Mouse (Mus musculus) adrenal gland, adult 8-10 months (tissue): ENCODE measurements around the gene Pakap. TPM values are rescaled to one million over a fixed set of nuclear protein-coding genes. Genes with fewer than 3 reads are reported as not detected.

Source experiments
- DNase-seq: peaks from one replicate; pipeline ENCODE4 v3.0.0; 2022
- total RNA-seq, 4 experiments: library from RNA; stranded (reverse); gene quantifications; 2 replicates each; pipeline ENCODE4 v1.2.4; 2022

The Pakap gene
- total RNA-seq, result 10 to 100 TPM; 35.3 to 97.4 (median 63.1) TPM

GRCm38 (mm10) chr4:57567666-57568206, at the start of gene Pakap:
Pakap (plus strand) TSS chr4:57568179.
- peak; percentile 68 for DNase-seq

GRCm38 (mm10) chr4:57523456-57523855, 44.5 kb upstream of the Pakap start:
- no peak for DNase-seq

- no peak for DNase-seq
Measured at GRCm38 (mm10) chr4:57524461-57524860, 43.5 kb upstream of the Pakap start.

GRCm38 (mm10) chr4:57525221-57526011, 42.6 kb upstream of the Pakap start:
- no peak for DNase-seq

- no peak for DNase-seq
Measured at GRCm38 (mm10) chr4:57528296-57528695, 39.7 kb upstream of the Pakap start.

- no peak for DNase-seq
Measured at GRCm38 (mm10) chr4:57533686-57534085, 34.3 kb upstream of the Pakap start.

- DNase-seq, result no peak
Measured at GRCm38 (mm10) chr4:57534232-57534631, 33.7 kb upstream of the Pakap start.

GRCm38 (mm10) chr4:57535087-57535486, 32.9 kb upstream of the Pakap start:
- no peak for DNase-seq

GRCm38 (mm10) chr4:57538029-57538688, 29.8 kb upstream of the Pakap start:
- DNase-seq, result no peak

- DNase-seq, result no peak
Measured at GRCm38 (mm10) chr4:57543692-57544256, 24.2 kb upstream of the Pakap start.

- no peak for DNase-seq
Measured at GRCm38 (mm10) chr4:57547785-57548184, 20.2 kb upstream of the Pakap start.

- no peak for DNase-seq
Measured at GRCm38 (mm10) chr4:57550216-57550615, 17.8 kb upstream of the Pakap start.

- no peak for DNase-seq
Measured at GRCm38 (mm10) chr4:57557102-57557501, 10.9 kb upstream of the Pakap start.

GRCm38 (mm10) chr4:57559438-57559837, 8.5 kb upstream of the Pakap start:
- DNase-seq, result no peak

GRCm38 (mm10) chr4:57560010-57560409, 8.0 kb upstream of the Pakap start:
- no peak for DNase-seq

GRCm38 (mm10) chr4:57561055-57561454, 6.9 kb upstream of the Pakap start:
- DNase-seq, result no peak

- DNase-seq, result no peak
Measured at GRCm38 (mm10) chr4:57565283-57565682, 2.7 kb upstream of the Pakap start.

- DNase-seq, result no peak
Measured at GRCm38 (mm10) chr4:57565811-57566210, 2.2 kb upstream of the Pakap start.

- DNase-seq, result no peak
Measured at GRCm38 (mm10) chr4:57568268-57569068, 489 bp downstream of the Pakap start.

GRCm38 (mm10) chr4:57569069-57569355, 1.0 kb downstream of the Pakap start:
- no peak for DNase-seq

- peak; percentile 64 for DNase-seq
Measured at GRCm38 (mm10) chr4:57569711-57570110, 1.7 kb downstream of the Pakap start.

GRCm38 (mm10) chr4:57570229-57570628, 2.2 kb downstream of the Pakap start:
- no peak for DNase-seq

GRCm38 (mm10) chr4:57574181-57574580, 6.2 kb downstream of the Pakap start:
- no peak for DNase-seq
